9 mouse cellular contexts compared by ENCODE assay signal in genomic region chr2:119760251-119760650, GRCm38 (mm10). TPM values are rescaled to one million over a fixed set of nuclear protein-coding genes. Genes with fewer than 3 reads are reported as not detected.
A peak's percentile ranks its signal among the peaks of the same experiment; 100 is the strongest.
DNase-seq lines count a peak whose midpoint lies in the region; ATAC-seq lines count a peak whose summit lies in the region.
"Had no signal": no experiment of that assay in that cellular context is flagged by ENCODE, and none has a peak within 500 bp of the region (broad histone marks: within the 10 kb centered on the region; RNA-seq: fewer than 3 reads in every experiment).

Ltk (minus strand) TSS chr2:119760431.

- DNase-seq in heart, postnatal 25 days (ENCODE audit: low spot score): no peak
- DNase-seq in lung, postnatal 10 days: no peak
- no peak for DNase-seq in embryo, embryonic 10 days (ENCODE audit: low spot score)
- no peak for DNase-seq in c-Kit-positive CD71-positive TER-119-positive erythroid progenitor cells, embryonic 14.5 days (ENCODE audit: low spot score)
- DNase-seq: kidney, postnatal 25 days had no signal

- no peak for ATAC-seq in heart, embryonic 11.5 days (replicated peaks; ENCODE audit: insufficient number of reproducible peaks, low FRiP score, low TSS enrichment)
- ATAC-seq in lung, embryonic 15.5 days (ENCODE audit: borderline replicate concordance, extremely low read depth, low FRiP score, low TSS enrichment): no peak
- no peak for ATAC-seq in forebrain, embryonic 15.5 days (replicated peaks)
- ATAC-seq in neural tube, embryonic 13.5 days (ENCODE audit: low read depth): no peak

- H3K9me3 ChIP-seq in heart, embryonic 11.5 days (replicated peaks; ENCODE audit: control insufficient read depth, low read length): no peaks in the 10 kb centered on the region
- no peaks in the 10 kb centered on the region for H3K9me3 ChIP-seq in lung, embryonic 15.5 days
- H3K9me3 ChIP-seq in forebrain, embryonic 15.5 days: no peaks in the 10 kb centered on the region
- H3K9me3 ChIP-seq in neural tube, embryonic 13.5 days: no peaks in the 10 kb centered on the region

- peak within 1 kb of the TSS; percentile 100 for H3K4me2 ChIP-seq in heart, embryonic 11.5 days
- H3K4me2 ChIP-seq in lung, embryonic 15.5 days: peak within 1 kb of the TSS; percentile 94
- H3K4me2 ChIP-seq in forebrain, embryonic 15.5 days (replicated peaks): peak within 1 kb of the TSS; percentile 100; the same call in 1 of the 2 replicates
- peak within 1 kb of the TSS; percentile 99; the same call in 1 of the 2 replicates for H3K4me2 ChIP-seq in neural tube, embryonic 13.5 days

- H3K27ac ChIP-seq in heart, embryonic 11.5 days (ENCODE audit: low read depth, low read length): no peak within 1 kb of the TSS
- H3K27ac ChIP-seq in lung, embryonic 15.5 days: no peak within 1 kb of the TSS
- no peak within 1 kb of the TSS for H3K27ac ChIP-seq in forebrain, embryonic 15.5 days (replicated peaks)
- H3K27ac ChIP-seq in neural tube, embryonic 13.5 days (replicated peaks): no peak within 1 kb of the TSS

- peak within 1 kb of the TSS; percentile 70; the same call in 1 of the 2 replicates for H3K4me3 ChIP-seq in heart, embryonic 11.5 days (ENCODE audit: low read depth, low read length)
- H3K4me3 ChIP-seq in lung, embryonic 15.5 days: peak within 1 kb of the TSS; percentile 56; the same call in 1 of the 2 replicates
- 0 out of 2 replicates have a peak within 1 kb of the TSS, but pooled peaks have one; percentile 70 for H3K4me3 ChIP-seq in forebrain, embryonic 15.5 days
- no peak within 1 kb of the TSS for H3K4me3 ChIP-seq in neural tube, embryonic 13.5 days

- WGBS in heart, embryonic 11.5 days (ENCODE audit: insufficient replicate concordance): 8% methylated on average over 9 of the region's 9 CpGs
- 9% methylated on average over 9 of the region's 9 CpGs for whole genome bisulfite sequencing in lung, embryonic 15.5 days
- 17% methylated on average over 9 of the region's 9 CpGs for WGBS in forebrain, embryonic 15.5 days
- 8% methylated on average over 9 of the region's 9 CpGs for WGBS in neural tube, embryonic 13.5 days

- H3K27me3 ChIP-seq in heart, embryonic 11.5 days (ENCODE audit: control insufficient read depth, insufficient read depth, low read length): peaks cover 51% of the 10 kb centered on the region
- peaks cover 66% of the 10 kb centered on the region for H3K27me3 ChIP-seq in lung, embryonic 15.5 days
- H3K27me3 ChIP-seq in forebrain, embryonic 15.5 days: peaks cover 43% of the 10 kb centered on the region
- H3K27me3 ChIP-seq in neural tube, embryonic 13.5 days: peaks cover 63% of the 10 kb centered on the region

- no peaks in the 10 kb centered on the region for H3K36me3 ChIP-seq in heart, embryonic 11.5 days (ENCODE audit: control insufficient read depth, insufficient read depth, low read length)
- H3K36me3 ChIP-seq in lung, embryonic 15.5 days: peaks cover 18% of the 10 kb centered on the region
- H3K36me3 ChIP-seq in forebrain, embryonic 15.5 days: peaks cover 10% of the 10 kb centered on the region
- peaks cover 21% of the 10 kb centered on the region for H3K36me3 ChIP-seq in neural tube, embryonic 13.5 days

- H3K4me1 ChIP-seq in heart, embryonic 11.5 days (ENCODE audit: control insufficient read depth, insufficient read depth, low read length): no peaks in the 10 kb centered on the region; the same call in 1 of the 2 replicates
- peaks cover 17% of the 10 kb centered on the region for H3K4me1 ChIP-seq in lung, embryonic 15.5 days
- H3K4me1 ChIP-seq in forebrain, embryonic 15.5 days: peaks cover 16% of the 10 kb centered on the region
- peaks cover 15% of the 10 kb centered on the region for H3K4me1 ChIP-seq in neural tube, embryonic 13.5 days (replicated peaks)

- H3K9ac ChIP-seq in heart, embryonic 11.5 days (ENCODE audit: low read depth, low read length): no peak within 1 kb of the TSS
- H3K9ac ChIP-seq in lung, embryonic 15.5 days: no peak within 1 kb of the TSS
- H3K9ac ChIP-seq in forebrain, embryonic 15.5 days (replicated peaks): no peak within 1 kb of the TSS
- no peak within 1 kb of the TSS for H3K9ac ChIP-seq in neural tube, embryonic 13.5 days

- intact Hi-C loops in heart, postnatal 25 days (cut with DNase I): no loop called here

RNA-seq across cellular contexts. Expression of gene Ltk, which starts in this region (rescaled TPM):
- 0.07 TPM in 1 of 2 replicates, not detected in the other for polyA plus RNA-seq in heart, embryonic 11.5 days (2014; fragmentation: Nextera tagmentation; extraction: Ambion mirVana)
- total RNA-seq in heart, postnatal 25 days (2021): not detected
- 1.3 and 1.4 TPM in 2 replicates for polyA plus RNA-seq in lung, embryonic 15.5 days (2015; fragmentation: Nextera tagmentation; extraction: Ambion mirVana)
- 0.33 and 0.51 TPM in 2 replicates for polyA plus RNA-seq in forebrain, embryonic 15.5 days (2015; fragmentation: Nextera tagmentation; extraction: Ambion mirVana)
- 0.43 and 0.50 TPM in 2 replicates for polyA plus RNA-seq in neural tube, embryonic 13.5 days (2015; fragmentation: Nextera tagmentation; extraction: Ambion mirVana)
